Mouse (Mus musculus): ENCODE results near the gene Fam214b. TPM values are rescaled to one million over a fixed set of nuclear protein-coding genes. Genes with fewer than 3 reads are reported as not detected.

The Fam214b gene
- total RNA-seq, 4 experiments from 2014 or later, result 32.3 to 44.5 (median 37.2) TPM

DNA sequence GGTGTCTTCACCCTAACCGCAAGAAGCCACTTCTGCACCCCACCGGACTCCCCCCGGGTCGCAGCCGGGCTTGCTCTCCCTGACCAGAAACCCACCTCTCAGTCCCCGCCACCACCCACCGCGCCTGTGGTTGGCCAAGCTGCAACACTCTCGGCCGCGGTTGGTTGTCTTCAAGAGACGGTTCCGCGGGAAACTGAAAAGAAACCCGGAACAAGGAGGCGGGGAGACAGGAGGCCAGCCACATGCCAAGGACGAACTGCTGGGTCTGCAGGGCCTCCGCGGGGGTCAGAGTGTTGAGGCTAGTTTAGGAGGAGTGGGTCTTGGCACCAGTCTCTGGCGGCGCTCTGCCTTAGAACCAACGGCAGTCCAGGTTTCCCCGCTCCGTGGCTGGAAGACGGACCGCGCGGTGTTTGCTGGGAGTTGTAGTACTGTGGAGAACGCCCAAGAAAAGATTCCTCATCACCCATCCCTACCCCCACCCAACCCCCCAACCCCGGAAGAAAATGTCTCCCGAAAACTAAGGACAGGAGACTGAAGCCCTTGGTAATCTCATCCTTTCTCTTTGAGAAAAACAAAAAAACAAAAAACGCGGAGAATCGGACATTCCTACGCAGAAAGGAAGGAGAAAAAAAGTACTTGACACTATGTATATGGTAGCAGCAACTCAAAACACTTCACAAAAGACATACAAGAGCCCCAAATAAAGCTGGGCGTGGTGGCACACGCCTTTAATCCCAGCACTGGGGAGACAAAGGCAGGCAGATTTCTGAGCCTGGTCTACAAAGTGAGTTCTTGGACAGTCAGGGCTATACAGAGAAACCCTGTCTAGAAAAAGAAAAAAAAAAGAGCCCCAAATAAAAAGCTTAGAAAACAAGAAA is 35.6 kb downstream of the Fam214b start, which contains the start of gene Fancg:
Gene Fancg (minus strand): TSS at position 346 of the 878 bp plus-strand sequence.
- peak; percentile 70 for DNase-seq (ENCODE audit: low spot score in 2 of 2)

DNA sequence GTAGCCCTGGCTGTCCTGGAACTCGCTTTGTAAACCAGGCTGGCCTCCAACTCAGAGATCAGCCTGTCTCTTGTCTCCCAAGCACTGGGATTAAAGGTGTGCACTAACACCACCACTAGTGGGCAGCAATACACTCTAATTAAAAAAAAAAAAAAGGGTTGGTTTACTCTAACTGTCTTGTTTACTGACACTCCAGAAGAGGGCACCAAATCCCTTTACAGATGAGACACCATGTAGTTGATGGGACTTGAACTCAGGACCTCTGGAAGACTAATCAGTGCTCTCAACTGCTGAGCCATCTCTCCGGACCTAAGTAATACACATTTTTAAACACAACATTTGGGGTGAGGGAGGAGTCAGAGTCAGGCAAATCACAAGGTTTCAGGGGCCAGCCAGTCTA is 40.3 kb downstream of the Fam214b start:
- no peak for DNase-seq (ENCODE audit: low spot score in 2 of 2)

DNA sequence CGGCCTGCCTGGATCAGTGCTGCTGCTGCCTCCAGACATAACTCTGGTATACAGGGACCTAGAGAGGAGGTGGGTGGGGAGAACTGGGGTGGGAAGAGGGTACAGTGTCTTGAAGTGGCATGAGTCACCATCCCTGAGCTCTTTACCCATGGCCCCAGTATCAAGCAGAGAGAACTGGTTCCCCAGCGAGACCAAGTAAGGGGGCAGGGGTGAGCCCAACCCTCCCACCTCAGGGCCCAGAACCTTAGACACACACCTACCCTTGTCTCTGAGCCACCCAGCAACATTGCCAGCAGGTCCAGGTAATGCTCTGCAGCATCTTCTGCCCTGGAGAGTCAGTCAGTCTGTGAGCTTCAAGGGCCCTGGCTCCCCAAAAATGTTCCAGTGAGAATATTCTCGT is 41.1 kb downstream of the Fam214b start:
- DNase-seq (ENCODE audit: low spot score in 2 of 2), result no peak

DNA sequence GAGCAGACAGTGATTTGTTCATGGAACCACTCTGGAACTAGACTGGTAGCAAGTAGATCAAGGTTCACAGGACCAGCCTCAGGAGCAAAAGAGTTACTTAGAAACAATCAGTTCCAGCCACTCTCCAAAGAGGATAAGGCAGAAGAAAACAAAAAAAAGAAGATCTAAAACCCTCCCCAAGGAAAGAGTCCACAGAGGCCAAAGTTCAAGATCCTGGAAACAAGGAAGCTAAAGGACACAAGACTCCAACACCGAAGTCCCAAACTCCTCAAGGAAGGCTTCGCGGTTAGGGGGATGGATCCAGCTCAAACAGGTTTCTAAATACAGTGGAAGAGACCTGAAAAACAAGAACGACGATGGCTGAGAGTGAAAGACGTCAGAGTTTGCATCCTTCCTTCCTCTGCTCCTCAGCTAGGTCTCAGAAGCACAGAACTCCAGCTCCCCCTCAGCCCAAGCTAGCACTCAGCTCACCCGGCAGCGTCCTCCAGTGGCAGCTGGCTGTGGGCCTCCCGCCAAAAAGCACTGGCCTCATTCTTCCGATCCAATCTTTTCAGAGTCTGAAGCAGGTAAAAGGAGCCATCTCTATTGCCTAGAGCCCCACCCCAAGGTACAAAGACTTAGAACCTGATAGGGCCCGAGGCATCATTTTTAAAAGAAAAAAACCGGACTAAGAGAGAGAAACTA is 43.1 kb downstream of the Fam214b start:
- DNase-seq (ENCODE audit: low spot score in 2 of 2), result no peak

DNA sequence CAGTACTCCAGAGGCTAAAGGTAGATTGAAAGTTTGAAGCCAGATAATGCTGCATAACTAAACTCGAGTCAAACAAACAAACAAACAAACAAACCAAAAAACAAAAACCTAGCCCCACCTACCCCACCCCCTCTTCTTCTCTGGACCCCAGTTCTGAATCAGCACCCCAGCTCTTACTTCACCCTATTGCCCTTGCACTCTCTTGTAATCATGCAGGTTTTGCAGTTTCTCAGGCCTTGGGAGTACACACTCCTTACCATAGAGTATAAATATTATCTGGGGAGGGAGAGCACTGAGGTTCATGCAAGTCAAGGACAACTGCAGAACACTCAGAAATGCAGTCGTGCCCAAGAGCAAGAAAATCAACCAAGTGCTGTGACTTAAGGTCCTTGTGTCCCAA is 44.7 kb downstream of the Fam214b start:
- DNase-seq (ENCODE audit: low spot score in 2 of 2), result no peak

DNA sequence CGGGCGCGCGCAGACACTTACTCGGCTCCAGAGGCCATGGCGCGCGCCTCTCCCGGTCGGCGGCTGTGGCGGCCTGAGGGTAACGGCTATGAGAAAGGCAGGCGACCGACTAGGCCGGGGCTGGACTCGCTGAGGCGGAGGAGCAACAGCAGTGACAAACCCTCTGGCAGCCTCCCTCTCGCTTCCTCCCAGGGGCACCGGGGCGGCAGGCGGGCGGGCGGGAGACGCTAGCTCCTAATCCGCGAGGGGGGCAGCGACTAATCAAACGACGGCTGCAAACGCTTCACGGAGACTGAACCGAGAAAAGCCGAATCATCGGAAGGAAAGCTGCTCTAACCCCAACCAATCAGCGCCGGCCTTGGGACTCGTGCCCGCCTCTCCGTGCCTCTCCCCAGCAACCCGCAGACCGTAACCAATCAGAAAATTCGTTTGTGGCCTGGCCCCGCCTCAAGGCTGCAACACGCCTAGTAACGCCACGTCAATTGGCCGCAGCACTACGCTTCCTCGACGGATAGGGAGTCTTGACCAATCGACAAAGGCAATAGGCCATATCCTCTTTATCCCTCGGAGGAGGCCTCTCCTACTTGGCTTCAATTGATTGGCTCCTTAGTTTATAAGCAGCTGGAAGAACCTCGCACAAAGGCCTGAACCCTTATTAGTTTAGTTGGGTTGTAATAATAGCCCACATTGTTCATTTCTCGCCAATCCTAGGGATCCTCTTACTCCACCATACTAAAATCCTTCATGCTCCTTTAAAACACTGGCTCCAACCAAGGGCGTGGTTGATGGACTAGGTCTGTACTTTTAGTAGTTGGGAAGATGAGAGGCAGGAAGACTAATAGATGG is 45.7 kb downstream of the Fam214b start, which contains the start of gene Vcp:
Gene Vcp (minus strand): TSS at position 367 of the 846 bp plus-strand sequence.
- DNase-seq (ENCODE audit: low spot score in 2 of 2), result peak; percentile 95 to 99

DNA sequence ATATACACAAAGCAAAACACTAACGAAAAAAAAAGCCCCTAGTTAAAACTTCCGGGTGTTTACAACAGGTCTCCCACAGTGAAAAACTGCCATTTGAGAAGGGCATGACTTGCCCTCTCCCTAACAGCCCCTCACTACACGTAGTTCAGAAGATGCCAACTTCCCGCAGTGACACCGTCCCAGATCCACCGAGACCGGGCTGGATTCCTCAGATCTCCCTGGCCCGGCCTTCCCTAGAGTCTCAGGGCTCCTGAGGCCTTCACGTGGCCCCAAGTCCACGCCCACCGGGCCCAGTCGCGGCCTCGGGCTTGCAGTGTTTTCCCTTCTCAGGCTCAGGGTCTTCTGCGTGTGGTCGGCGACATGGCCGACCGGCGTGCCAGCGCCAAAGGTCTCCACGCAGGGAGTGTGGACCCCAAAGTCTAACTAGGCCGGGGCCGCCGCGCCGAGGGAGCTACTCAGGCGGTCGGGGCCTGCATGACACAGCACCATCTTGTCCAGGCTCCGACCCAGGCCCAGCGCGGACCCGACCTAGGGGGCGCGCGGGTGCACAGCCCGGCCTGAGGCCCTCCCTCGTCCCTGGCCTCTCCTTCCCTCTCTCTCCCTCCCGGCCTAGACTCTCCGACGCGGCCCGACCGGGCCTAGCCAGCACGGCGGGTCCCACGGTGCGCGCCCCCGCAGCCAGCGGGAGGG is 46.4 kb downstream of the Fam214b start:
- DNase-seq (ENCODE audit: low spot score in 2 of 2), result peak; percentile 49 to 50

DNA sequence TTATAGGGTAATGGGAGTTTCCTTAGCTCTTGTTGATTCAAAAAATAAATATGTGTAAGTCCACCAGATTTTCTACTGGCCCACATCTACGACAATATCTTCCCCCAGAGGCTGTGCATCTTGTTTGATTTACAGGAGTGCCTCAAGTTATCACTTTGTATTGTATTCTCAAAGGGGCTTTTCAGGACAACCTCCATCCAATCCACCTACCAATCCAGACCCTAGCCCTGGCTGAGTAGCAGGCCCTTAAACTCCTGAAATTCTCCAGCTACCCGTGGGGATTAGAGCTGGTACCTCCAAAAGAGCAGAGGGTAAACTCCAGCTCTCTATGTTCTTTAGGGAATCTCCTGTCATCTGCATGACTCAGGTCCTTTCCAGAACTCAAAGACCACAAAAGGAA is 48.0 kb downstream of the Fam214b start:
- DNase-seq (ENCODE audit: low spot score in 2 of 2), result no peak

DNA sequence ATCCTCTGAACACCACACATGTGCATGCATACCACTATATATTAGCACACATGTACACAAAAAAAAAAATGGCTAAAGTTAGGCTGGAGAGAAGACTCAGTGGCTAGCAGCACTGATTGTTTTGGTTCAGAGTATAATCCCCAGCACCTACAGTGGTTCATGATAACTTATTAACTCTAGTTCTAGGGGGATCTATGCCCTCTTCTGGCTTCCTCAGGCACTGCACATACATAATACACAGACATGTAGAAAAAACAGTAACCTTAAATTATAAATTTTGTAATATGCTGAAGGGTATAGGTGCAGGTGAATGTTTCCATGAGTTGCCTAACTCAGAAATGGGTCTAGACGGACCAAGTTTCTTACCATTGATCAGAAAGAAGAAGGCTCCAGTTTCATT is 57.7 kb downstream of the Fam214b start:
- DNase-seq (ENCODE audit: low spot score in 2 of 2), result no peak

Other genes with a start within 250 kb of the Fam214b start
- under 1 TPM in 2 of 4 experiments, not detected in 2; 0.11 to 0.14 TPM for gene Fam205a1, start 192.3 kb downstream of the Fam214b start, total RNA-seq (2022)
- 1 to 10 TPM; 1.8 to 2.2 (median 2.1) TPM for gene Gm12394, start 189.4 kb downstream of the Fam214b start, total RNA-seq (2022)
- gene Fam205c, start 172.0 kb downstream of the Fam214b start, total RNA-seq (2022), result 1 to 10 TPM; 1.3 to 2.4 (median 1.7) TPM
- gene Phf24, start 129.6 kb downstream of the Fam214b start, total RNA-seq (2022), result 100 to 1,000 TPM; 321 to 373 (median 328) TPM
- gene Dnajb5, start 96.4 kb downstream of the Fam214b start, total RNA-seq (2022), result 100 to 1,000 TPM; 118 to 162 (median 149) TPM
- not detected for gene 1700022I11Rik, start 76.6 kb downstream of the Fam214b start, total RNA-seq (2022)
- gene Vcp, start 45.7 kb downstream of the Fam214b start, total RNA-seq (2022), result 100 to 1,000 TPM; 173 to 199 (median 188) TPM
- 10 to 100 TPM; 12.5 to 14.6 (median 13.7) TPM for gene Fancg, start 35.7 kb downstream of the Fam214b start, total RNA-seq (2022)
- 10 to 100 TPM; 23.1 to 31.2 (median 25.2) TPM for gene Pigo, start 20.4 kb downstream of the Fam214b start, total RNA-seq (2022)
- gene Stoml2, start 14.5 kb downstream of the Fam214b start, total RNA-seq (2022), result 100 to 1,000 TPM in 3 of 4 experiments, 10 to 100 TPM in 1; 97.3 to 121 (median 114) TPM
- 10 to 100 TPM; 43.9 to 50.8 (median 48.2) TPM for gene Unc13b, start 12.7 kb upstream of the Fam214b start, total RNA-seq (2022)
- gene Atp8b5, start 220.9 kb upstream of the Fam214b start, total RNA-seq (2022), result under 1 TPM; 0.09 to 0.46 (median 0.25) TPM

Data from left cerebral cortex, adult 8-10 months (tissue).